Mouse (Mus musculus) bone marrow macrophage, adult 2 months (primary cell): ENCODE data around the gene Dgat2l6. TPM values are rescaled to one million over a fixed set of nuclear protein-coding genes. Genes with fewer than 3 reads are reported as not detected.

Source experiments
- H3K27ac ChIP-seq: 2 replicates; pipeline ENCODE4 v1.5.1; 2012; ENCODE audit warnings: low read depth, low read length; ENCODE audit not compliant: insufficient read depth
- H3K4me1 ChIP-seq: 2 replicates; pipeline ENCODE4 v1.6.1; 2012; ENCODE audit warnings: low read length; ENCODE audit not compliant: control insufficient read depth, insufficient read depth
- H3K4me3 ChIP-seq: 2 replicates; pipeline ENCODE4 v1.5.1; 2012; ENCODE audit warnings: mild to moderate bottlenecking, low read length, moderate library complexity; ENCODE audit not compliant: insufficient read depth
- CTCF ChIP-seq: IDR thresholded peaks from 2 replicates; pipeline ENCODE4 v1.5.1; 2012; ENCODE audit warnings: low read depth, mild to moderate bottlenecking, low read length, moderate library complexity
- POLR2A ChIP-seq: IDR thresholded peaks from 2 replicates; pipeline ENCODE4 v1.6.1; 2012; ENCODE audit warnings: mild to moderate bottlenecking, low read depth, low read length, borderline replicate concordance
- polyA plus RNA-seq: library from polyadenylated mRNA; stranded (reverse); fragments of >200 nt; gene quantifications from 2 replicates; pipeline ENCODE4 v1.2.4, GENCODE M21; 2012; ENCODE audit not compliant: missing spikeins, insufficient read depth, insufficient read length

Gene Dgat2l6
- polyA plus RNA-seq, result not detected in 2 replicates

DNA sequence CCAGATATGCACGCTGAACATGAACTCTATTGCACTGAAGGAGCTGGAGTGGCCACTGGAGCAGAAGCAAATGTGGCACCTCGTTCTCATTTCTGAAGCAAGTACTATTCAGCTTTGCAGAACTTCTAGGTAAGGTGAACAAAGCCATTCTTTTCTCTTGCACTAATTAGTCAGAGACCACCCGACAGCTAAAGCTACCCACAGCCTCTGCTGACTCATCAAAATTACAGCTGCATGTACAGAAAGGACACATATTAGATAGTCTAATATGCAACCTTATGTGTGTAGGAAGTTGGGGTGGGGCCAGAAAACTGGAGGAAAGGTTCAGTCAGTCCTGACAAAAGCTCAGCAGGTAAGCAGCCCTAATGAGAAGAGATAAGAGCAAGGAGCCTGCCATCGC is at the start of gene Dgat2l6:
Dgat2l6 (plus strand) TSS at position 368 of the 400 bp plus-strand sequence.
- H3K4me1 ChIP-seq, result no peaks in the 10 kb centered on the region
- TF ChIP-seq CTCF (no peak), POLR2A (no peak)
- no peak within 1 kb of the TSS for H3K27ac ChIP-seq
- no peak within 1 kb of the TSS for H3K4me3 ChIP-seq

GRCm38 (mm10) chrX:100475569-100476223 is 48.9 kb upstream of the Dgat2l6 start:
- H3K4me1 ChIP-seq, result no peaks in the 10 kb centered on the region
- TF ChIP-seq CTCF (no peak), POLR2A (no peak)

DNA sequence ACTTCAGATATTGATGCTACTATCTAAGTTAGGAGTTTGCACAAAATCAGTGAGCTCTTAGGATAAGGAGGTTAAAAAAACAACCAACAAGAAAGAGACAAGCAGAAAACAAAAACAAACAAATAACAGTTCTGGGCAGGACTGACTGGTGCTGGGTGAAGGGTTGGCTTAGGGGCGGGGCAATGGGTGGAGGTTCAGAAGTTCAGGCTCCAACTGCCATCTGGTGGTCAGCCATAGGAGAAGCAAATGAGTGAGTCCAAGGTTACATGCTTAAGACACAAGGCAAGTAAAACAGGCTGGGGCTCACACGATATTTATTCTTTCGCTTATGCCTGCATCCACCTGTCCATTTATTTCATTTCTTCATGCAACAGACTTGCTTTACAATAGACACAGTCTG is 44.3 kb upstream of the Dgat2l6 start:
- Histone ChIP-seq H3K27ac (no peak overlapping the region), H3K4me3 (no peak overlapping the region), H3K4me1 (no peaks in the 10 kb centered on the region)
- no peak for TF ChIP-seq POLR2A

More at GRCm38 (mm10) chrX:100475569-100476223, 48.9 kb upstream of the Dgat2l6 start:
- Histone ChIP-seq H3K27ac (no peak overlapping the region), H3K4me3 (no peak overlapping the region)

DNA sequence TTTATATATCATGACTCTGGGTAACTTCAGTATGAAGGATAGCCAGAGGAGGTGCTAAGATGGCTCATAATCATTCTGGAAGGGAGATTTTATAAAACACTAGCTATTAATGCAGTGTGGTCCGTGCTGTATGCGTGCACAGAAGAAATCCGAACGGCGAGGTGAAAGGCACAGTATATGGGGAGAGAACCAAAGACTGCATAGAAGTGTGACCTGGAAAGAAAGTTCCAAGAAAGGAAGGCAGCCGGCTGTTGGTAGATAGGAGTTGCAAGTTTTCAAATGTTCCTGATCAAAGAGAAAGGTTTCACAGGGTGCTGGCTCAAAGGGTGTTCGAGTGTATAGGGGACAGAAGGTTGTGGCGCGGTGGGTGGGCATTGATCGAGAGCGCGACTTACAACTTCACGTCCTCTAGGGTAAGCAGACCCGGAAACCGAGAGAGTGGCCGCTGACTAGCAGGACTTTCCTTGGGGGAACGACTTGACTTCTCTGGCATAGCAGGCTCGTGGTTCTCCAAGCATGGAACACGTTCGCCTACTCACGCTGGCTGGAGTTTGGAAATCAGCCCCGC is 31.1 kb upstream of the Dgat2l6 start:
- Histone ChIP-seq H3K4me1 (no peaks in the 10 kb centered on the region), H3K4me3 (peak overlapping the region; percentile 76), H3K27ac (no peak overlapping the region)
- no peak for TF ChIP-seq CTCF
- TF ChIP-seq POLR2A, result no peak

DNA sequence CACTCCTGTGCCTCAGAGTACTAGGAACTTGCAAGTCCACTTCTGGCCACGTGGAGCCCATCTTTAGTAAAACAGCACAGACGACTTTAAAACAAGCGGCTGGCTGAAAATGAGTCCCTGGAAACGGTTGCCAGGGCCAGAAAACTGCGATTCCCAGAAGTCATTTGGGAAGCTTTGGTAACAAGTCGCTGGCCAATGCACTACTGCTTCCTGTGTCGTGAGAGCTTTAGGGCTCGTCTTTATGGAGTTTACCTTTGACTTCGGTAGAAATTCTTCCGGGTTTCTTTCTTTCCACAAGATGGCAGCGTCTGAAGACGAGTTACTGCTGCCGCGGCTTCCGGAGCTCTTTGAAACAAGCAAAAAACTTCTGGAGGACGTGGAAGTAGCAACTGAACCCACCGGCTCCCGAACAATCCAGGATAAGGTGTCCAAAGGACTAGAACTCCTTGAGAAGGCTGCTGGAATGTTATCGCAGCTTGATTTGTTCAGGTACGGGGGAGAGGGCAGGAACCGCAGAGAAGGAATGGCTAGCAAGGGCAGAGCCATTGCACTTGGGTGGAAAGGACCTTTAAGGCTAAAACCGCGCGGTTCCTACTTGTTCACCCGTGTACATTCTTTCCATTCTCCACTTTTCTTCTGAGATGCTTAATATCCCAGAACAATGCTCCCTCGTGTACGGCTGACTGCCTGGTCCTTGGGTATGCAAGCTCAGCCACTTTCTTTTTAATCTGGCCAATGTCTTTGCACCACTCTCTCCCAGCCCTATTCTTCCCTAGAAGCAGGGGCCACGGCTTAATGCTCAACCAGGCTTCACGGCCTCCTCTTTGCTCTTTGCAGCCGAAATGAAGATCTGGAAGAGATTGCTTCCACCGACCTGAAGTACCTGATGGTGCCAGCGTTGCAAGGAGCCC is 30.3 kb upstream of the Dgat2l6 start, which contains the start of gene Igbp1:
Igbp1 (plus strand) TSS at position 224 of the 911 bp plus-strand sequence.
- peak within 1 kb of the TSS; percentile 73 for H3K27ac ChIP-seq
- H3K4me3 ChIP-seq, result peak within 1 kb of the TSS; percentile 76
- no peaks in the 10 kb centered on the region for H3K4me1 ChIP-seq
- TF ChIP-seq POLR2A, result no peak
- no peak for TF ChIP-seq CTCF

DNA sequence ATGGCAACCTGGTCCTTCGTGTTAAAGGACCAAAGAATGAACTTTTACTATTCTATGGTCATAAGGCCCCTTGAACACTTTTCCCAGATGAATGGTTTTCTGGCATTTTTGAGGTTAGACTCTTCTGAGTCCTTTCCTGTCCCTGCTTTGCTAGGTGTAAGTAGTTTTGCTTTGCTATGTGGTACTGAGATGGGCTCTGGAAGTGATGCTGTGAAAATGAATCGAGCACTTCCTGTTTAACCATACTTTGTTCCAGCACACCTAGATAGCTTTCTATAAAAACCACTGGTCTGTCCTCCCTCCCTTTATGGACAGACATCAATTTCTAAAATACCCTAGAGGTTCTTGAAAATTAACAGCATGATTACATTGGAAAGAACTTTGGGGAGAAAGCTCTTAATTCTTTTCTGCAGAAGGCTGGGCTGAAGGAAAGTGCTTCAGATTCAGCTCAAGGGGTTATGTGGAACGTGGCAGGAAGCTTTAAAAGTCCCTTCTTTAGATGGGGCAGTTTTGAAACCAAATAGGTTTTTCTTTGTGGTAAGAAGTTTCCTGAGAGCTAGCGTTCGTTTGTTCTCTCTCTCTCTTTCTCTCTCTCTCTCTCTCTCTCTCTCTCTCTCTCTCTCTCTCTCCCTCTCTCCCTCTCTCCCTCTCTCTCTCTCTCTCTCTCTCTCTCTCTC is 20.3 kb upstream of the Dgat2l6 start:
- Histone ChIP-seq H3K4me3 (no peak overlapping the region), H3K4me1 (no peaks in the 10 kb centered on the region), H3K27ac (no peak overlapping the region)
- TF ChIP-seq CTCF (no peak), POLR2A (no peak)

- H3K4me3 ChIP-seq, result no peak overlapping the region
- H3K4me1 ChIP-seq, result no peaks in the 10 kb centered on the region
- TF ChIP-seq POLR2A (no peak), CTCF (no peak)
- no peak overlapping the region for H3K27ac ChIP-seq
Measured at GRCm38 (mm10) chrX:100508164-100508563, 16.5 kb upstream of the Dgat2l6 start.

DNA sequence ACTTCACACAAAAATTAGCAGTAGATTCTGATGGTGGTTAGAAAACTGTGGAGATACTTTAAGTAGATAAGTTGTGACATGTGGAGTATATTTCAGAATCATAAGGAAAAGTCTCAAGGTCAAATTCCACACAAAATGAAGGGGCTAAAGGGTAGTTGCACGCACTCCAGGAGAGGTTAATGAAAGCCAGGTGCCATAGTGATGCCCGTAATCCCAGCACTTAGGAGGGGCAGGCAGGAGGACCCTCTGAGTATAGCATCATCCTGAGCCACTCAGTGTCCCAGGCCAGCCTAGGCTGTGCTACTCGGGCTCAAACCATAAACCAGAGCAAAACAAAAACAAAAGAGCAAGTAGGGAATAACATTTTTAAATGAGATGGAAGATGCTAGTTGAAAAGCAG is 14.7 kb upstream of the Dgat2l6 start:
- Histone ChIP-seq H3K4me1 (no peaks in the 10 kb centered on the region), H3K27ac (no peak overlapping the region), H3K4me3 (no peak overlapping the region)
- TF ChIP-seq POLR2A (no peak), CTCF (no peak)

GRCm38 (mm10) chrX:100516683-100517082 is 8.0 kb upstream of the Dgat2l6 start:
- TF ChIP-seq CTCF, result no peak
- no peak for TF ChIP-seq POLR2A
- Histone ChIP-seq H3K4me1 (peaks cover 17% of the 10 kb centered on the region), H3K27ac (no peak overlapping the region), H3K4me3 (no peak overlapping the region)
